Mouse (Mus musculus): ENCODE measurements around the gene Acr. TPM values are rescaled to one million over a fixed set of nuclear protein-coding genes. Genes with fewer than 3 reads are reported as not detected.

Gene Acr
- polyA plus RNA-seq, 1 experiment from 2014 or later = 0.16 TPM

GRCm38 (mm10) chr15:89556401-89557178 lies 11.5 kb upstream of the Acr start:
- Histone ChIP-seq H3K4me3 (peak overlapping the region; percentile 53), H3K4me1 (peaks cover 38% of the 10 kb centered on the region), H3K27me3 (ENCODE audit: insufficient read depth, poor library complexity, severe bottlenecking) (peaks cover 52% of the 10 kb centered on the region), H3K9me3 (no peaks in the 10 kb centered on the region), H3K27ac (peak overlapping the region; percentile 29; the same call in 1 of the 2 replicates), H3K36me3 (peaks cover 17% of the 10 kb centered on the region; the same call in 1 of the 2 replicates)
- WGBS = 25% methylated on average over 23 of the region's 23 CpGs
- DNase-seq (ENCODE audit: low spot score) = no peak

GRCm38 (mm10) chr15:89557179-89557995 lies 10.7 kb upstream of the Acr start:
- DNase-seq (ENCODE audit: low spot score) = no peak
- Histone ChIP-seq H3K9me3 (no peaks in the 10 kb centered on the region), H3K4me3 (peak overlapping the region; percentile 53), H3K27me3 (ENCODE audit: insufficient read depth, poor library complexity, severe bottlenecking) (peaks cover 52% of the 10 kb centered on the region), H3K27ac (peak overlapping the region; percentile 22; the same call in 1 of the 2 replicates), H3K4me1 (peaks cover 38% of the 10 kb centered on the region), H3K36me3 (peaks cover 17% of the 10 kb centered on the region; the same call in 1 of the 2 replicates)
- 18% methylated on average over 40 of the region's 40 CpGs for WGBS

- H3K4me1 ChIP-seq = peaks cover 38% of the 10 kb centered on the region
- 10% methylated on average over 34 of the region's 34 CpGs for WGBS
- no peak for DNase-seq (ENCODE audit: low spot score)
- H3K27ac ChIP-seq = peak overlapping the region; percentile 22; the same call in 1 of the 2 replicates
- H3K27me3 ChIP-seq (ENCODE audit: insufficient read depth, poor library complexity, severe bottlenecking) = peaks cover 52% of the 10 kb centered on the region
- H3K9me3 ChIP-seq = no peaks in the 10 kb centered on the region
- H3K4me3 ChIP-seq = peak overlapping the region; percentile 53
- peaks cover 17% of the 10 kb centered on the region; the same call in 1 of the 2 replicates for H3K36me3 ChIP-seq
Observed at GRCm38 (mm10) chr15:89557996-89558390, 10.1 kb upstream of the Acr start.

GRCm38 (mm10) chr15:89559202-89559731 lies 8.9 kb upstream of the Acr start:
- Histone ChIP-seq H3K36me3 (peaks cover 17% of the 10 kb centered on the region; the same call in 1 of the 2 replicates), H3K4me1 (peaks cover 38% of the 10 kb centered on the region), H3K4me3 (no peak overlapping the region), H3K9me3 (no peaks in the 10 kb centered on the region), H3K27me3 (ENCODE audit: insufficient read depth, poor library complexity, severe bottlenecking) (peaks cover 52% of the 10 kb centered on the region), H3K27ac (no peak overlapping the region)
- 42% methylated on average over 10 of the region's 10 CpGs for WGBS
- no peak for DNase-seq (ENCODE audit: low spot score)

- 64% methylated on average over 8 of the region's 8 CpGs for WGBS
- no peaks in the 10 kb centered on the region for H3K36me3 ChIP-seq
- 0 out of 2 replicates have a peak, but pooled peaks cover 4% of the 10 kb centered on the region for H3K27me3 ChIP-seq (ENCODE audit: insufficient read depth, poor library complexity, severe bottlenecking)
- no peaks in the 10 kb centered on the region for H3K4me1 ChIP-seq
- H3K27ac ChIP-seq = no peak overlapping the region
- no peak overlapping the region for H3K4me3 ChIP-seq
- no peaks in the 10 kb centered on the region for H3K9me3 ChIP-seq
- no peak for DNase-seq (ENCODE audit: low spot score)
Observed at GRCm38 (mm10) chr15:89572147-89572546, 4.0 kb downstream of the Acr start.

- peaks cover 19% of the 10 kb centered on the region; the same call in 1 of the 2 replicates for H3K36me3 ChIP-seq
- H3K4me3 ChIP-seq = no peak overlapping the region
- no peaks in the 10 kb centered on the region for H3K4me1 ChIP-seq
- H3K9me3 ChIP-seq = no peaks in the 10 kb centered on the region
- no peak overlapping the region for H3K27ac ChIP-seq
- 82% methylated on average over 7 of the region's 7 CpGs for WGBS
- no peak for DNase-seq (ENCODE audit: low spot score)
- H3K27me3 ChIP-seq (ENCODE audit: insufficient read depth, poor library complexity, severe bottlenecking) = no peaks in the 10 kb centered on the region
Observed at GRCm38 (mm10) chr15:89582494-89582893, 14.4 kb downstream of the Acr start.

- WGBS = 86% methylated on average over 5 of the region's 5 CpGs
- no peaks in the 10 kb centered on the region for H3K9me3 ChIP-seq
- no peak overlapping the region for H3K27ac ChIP-seq
- H3K4me1 ChIP-seq = 0 out of 2 replicates have a peak, but pooled peaks cover under 1% of the 10 kb centered on the region
- no peak overlapping the region for H3K4me3 ChIP-seq
- no peak for DNase-seq (ENCODE audit: low spot score)
- no peaks in the 10 kb centered on the region for H3K27me3 ChIP-seq (ENCODE audit: insufficient read depth, poor library complexity, severe bottlenecking)
- peaks cover 19% of the 10 kb centered on the region; the same call in 1 of the 2 replicates for H3K36me3 ChIP-seq
Observed at GRCm38 (mm10) chr15:89585101-89585500, 17.0 kb downstream of the Acr start.

GRCm38 (mm10) chr15:89585631-89586030 lies 17.5 kb downstream of the Acr start:
- no peak for DNase-seq (ENCODE audit: low spot score)
- Histone ChIP-seq H3K4me3 (no peak overlapping the region), H3K27me3 (ENCODE audit: insufficient read depth, poor library complexity, severe bottlenecking) (no peaks in the 10 kb centered on the region), H3K9me3 (no peaks in the 10 kb centered on the region), H3K4me1 (0 out of 2 replicates have a peak, but pooled peaks cover 6% of the 10 kb centered on the region), H3K36me3 (peaks cover 19% of the 10 kb centered on the region; the same call in 1 of the 2 replicates), H3K27ac (no peak overlapping the region)
- WGBS = 78% methylated on average over 11 of the region's 11 CpGs

GRCm38 (mm10) chr15:89589146-89589545 lies 21.0 kb downstream of the Acr start:
- peaks cover 16% of the 10 kb centered on the region for H3K4me1 ChIP-seq
- H3K4me3 ChIP-seq = no peak overlapping the region
- 90% methylated on average over 5 of the region's 5 CpGs for WGBS
- no peaks in the 10 kb centered on the region for H3K27me3 ChIP-seq (ENCODE audit: insufficient read depth, poor library complexity, severe bottlenecking)
- H3K36me3 ChIP-seq = 0 out of 2 replicates have a peak, but pooled peaks cover 3% of the 10 kb centered on the region
- DNase-seq (ENCODE audit: low spot score) = no peak
- H3K9me3 ChIP-seq = no peaks in the 10 kb centered on the region
- no peak overlapping the region for H3K27ac ChIP-seq

- H3K36me3 ChIP-seq = no peaks in the 10 kb centered on the region
- WGBS = 5% methylated on average over 30 of the region's 30 CpGs
- no peak for DNase-seq (ENCODE audit: low spot score)
- H3K27me3 ChIP-seq (ENCODE audit: insufficient read depth, poor library complexity, severe bottlenecking) = no peaks in the 10 kb centered on the region
- peaks cover 16% of the 10 kb centered on the region for H3K4me1 ChIP-seq
- H3K27ac ChIP-seq = peak overlapping the region; percentile 83
- H3K4me3 ChIP-seq = peak overlapping the region; percentile 91
- no peaks in the 10 kb centered on the region for H3K9me3 ChIP-seq
Observed at GRCm38 (mm10) chr15:89591317-89591716, 23.2 kb downstream of the Acr start.

GRCm38 (mm10) chr15:89591723-89592455 lies 23.8 kb downstream of the Acr start, which contains the start of gene Rabl2:
Gene Rabl2 (minus strand): TSS chr15:89591923.
- peaks cover 16% of the 10 kb centered on the region for H3K4me1 ChIP-seq
- no peaks in the 10 kb centered on the region for H3K27me3 ChIP-seq (ENCODE audit: insufficient read depth, poor library complexity, severe bottlenecking)
- peak within 1 kb of the TSS; percentile 83 for H3K27ac ChIP-seq
- DNase-seq (ENCODE audit: low spot score) = peak; percentile 95
- WGBS = under 1% methylated on average over 35 of the region's 35 CpGs
- H3K9me3 ChIP-seq = no peaks in the 10 kb centered on the region
- peak within 1 kb of the TSS; percentile 91 for H3K4me3 ChIP-seq
- no peaks in the 10 kb centered on the region for H3K36me3 ChIP-seq

- no peak for DNase-seq (ENCODE audit: low spot score)
- Histone ChIP-seq H3K27me3 (ENCODE audit: insufficient read depth, poor library complexity, severe bottlenecking) (no peaks in the 10 kb centered on the region), H3K4me3 (peak overlapping the region; percentile 91), H3K4me1 (peaks cover 16% of the 10 kb centered on the region), H3K9me3 (no peaks in the 10 kb centered on the region), H3K27ac (peak overlapping the region; percentile 83), H3K36me3 (no peaks in the 10 kb centered on the region)
- WGBS = 38% methylated on average over 4 of the region's 4 CpGs
Observed at GRCm38 (mm10) chr15:89592548-89592947, 24.4 kb downstream of the Acr start.
